Mouse (Mus musculus) C2C12 (cell line): ENCODE measurements around the gene Max.

Experiments
- CTCF ChIP-seq: IDR thresholded peaks from one replicate; pipeline ENCODE4 v1.5.1; 2011; ENCODE audit not compliant: control insufficient read depth, insufficient read depth, insufficient read length
- MYOG ChIP-seq: IDR thresholded peaks from one replicate; pipeline ENCODE4 v1.6.1; 2011; ENCODE audit not compliant: control insufficient read depth, insufficient read length; ENCODE audit errors: extremely low read depth

DNA sequence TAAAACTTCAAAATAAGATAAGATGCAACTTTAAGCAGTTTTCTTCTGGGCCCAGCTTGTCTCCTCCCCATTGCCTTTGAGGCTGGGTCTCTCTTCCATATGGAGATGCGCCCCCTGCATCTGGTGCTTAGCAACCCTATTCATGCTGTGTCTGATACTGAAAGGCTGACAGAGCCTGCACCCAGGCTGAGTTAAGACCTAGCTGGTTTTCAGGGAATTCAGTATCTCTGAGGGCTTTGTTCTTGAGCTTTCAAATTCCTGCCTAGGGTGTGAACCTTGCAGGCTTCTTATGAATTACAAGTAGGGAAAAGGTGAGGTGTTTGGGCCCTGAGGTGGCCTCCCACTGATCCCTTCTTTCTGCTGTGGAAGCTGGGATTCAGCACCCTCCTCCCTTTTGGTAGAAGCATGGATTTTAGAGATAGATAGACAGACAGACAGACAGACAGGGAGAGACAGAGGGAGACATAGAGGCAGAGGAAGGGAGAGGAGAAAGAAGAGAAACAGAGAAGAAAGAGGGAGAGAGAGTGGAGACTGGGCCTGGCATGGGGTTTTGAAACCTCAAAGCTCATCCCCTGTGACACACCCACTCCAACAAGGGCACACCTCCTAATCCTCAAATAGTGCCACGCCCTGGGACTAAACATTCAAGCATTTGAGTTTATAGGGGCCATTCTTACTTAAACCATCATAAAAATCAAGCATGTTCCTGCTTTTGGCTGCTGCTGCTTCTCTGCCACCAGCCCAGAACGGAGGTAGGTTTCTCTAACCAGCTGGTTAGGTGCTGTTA lies 60.3 kb downstream of the Max start:
- TF ChIP-seq CTCF (no peak), MYOG (no peak)
